Mouse (Mus musculus): ENCODE measurements around the gene Cd2bp2.

Cd2bp2 gene

DNA sequence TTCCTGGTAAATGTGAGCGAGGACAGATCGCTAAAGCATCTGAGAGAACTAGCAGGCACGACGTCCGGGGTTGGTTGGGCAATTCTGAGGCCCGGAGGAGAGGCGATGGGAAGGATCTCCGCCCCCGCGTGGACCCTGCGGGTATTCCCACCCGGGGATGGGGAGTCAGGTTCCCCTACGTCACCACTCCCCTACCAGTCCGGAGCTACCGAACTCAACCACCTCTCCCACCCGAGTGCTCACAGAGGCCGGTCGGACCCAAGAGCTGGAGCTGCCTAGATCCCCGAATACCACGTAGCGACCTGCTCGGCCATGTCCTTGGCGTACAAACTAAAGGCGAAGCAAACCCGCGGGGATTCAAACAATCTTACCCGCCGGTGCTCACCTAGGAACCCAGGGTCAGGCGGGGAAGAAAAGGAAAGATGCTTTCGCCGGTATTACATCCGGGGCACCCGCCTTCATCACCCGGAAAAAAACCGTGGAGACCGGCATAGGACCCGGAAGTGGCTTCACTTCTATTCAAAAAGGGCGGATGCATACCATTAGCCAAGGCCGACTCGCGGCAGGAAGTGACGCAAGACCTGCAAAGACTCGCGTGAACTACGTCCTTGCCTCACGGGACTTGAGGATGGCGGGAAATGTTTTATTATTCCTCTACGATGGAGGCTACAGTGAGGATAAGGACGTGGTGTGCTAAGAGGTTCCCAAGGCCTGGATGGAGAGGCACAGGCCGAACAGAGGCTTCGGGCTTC, at the start of gene Cd2bp2:
Cd2bp2 (minus strand) TSS at position 507 of the 752 bp plus-strand sequence.
- peak; percentile 94 for DNase-seq (ENCODE audit: low read depth, low spot score)

DNA sequence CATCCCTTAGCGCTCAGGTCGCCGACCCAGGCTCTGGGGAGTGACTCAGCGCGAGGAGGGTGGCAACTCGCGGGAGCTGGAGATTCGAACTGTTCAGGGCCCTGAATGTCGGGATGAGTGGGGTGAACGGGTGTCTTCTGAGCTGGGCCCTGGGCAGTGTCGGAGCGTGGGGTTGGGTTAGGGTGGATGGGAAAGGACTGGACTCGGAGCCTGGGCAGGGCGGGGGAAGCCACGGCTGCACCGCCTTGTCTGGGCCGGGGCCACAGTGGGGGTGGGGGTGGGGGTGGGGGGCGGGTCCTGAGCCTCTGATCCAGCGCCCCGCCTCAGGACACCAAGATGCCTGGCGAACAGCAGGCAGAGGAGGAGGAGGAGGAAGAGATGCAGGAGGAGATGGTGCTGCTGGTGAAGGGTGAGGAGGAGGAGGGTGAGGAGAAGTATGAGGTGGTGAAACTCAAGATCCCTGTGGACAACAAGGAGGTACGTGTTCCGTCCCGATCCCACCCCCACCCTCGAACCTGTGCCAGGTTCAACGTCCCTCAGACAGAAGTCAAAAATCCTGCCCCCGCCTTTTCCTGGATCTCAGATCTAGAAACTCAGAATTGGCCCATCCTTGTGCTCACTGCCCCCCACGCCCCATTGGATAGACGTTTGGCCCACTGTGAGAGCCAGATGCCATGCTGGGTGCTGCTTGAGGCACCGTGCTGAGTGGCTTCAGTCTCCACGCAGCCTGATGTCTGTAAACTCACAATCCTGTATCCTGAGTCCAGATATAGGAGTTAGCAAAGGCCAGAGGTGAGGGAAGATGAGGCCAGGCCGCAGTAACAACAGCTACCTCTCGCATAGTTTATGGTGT, 49.0 kb upstream of the Cd2bp2 start:
- no peak for DNase-seq (ENCODE audit: low read depth, low spot score)

DNA sequence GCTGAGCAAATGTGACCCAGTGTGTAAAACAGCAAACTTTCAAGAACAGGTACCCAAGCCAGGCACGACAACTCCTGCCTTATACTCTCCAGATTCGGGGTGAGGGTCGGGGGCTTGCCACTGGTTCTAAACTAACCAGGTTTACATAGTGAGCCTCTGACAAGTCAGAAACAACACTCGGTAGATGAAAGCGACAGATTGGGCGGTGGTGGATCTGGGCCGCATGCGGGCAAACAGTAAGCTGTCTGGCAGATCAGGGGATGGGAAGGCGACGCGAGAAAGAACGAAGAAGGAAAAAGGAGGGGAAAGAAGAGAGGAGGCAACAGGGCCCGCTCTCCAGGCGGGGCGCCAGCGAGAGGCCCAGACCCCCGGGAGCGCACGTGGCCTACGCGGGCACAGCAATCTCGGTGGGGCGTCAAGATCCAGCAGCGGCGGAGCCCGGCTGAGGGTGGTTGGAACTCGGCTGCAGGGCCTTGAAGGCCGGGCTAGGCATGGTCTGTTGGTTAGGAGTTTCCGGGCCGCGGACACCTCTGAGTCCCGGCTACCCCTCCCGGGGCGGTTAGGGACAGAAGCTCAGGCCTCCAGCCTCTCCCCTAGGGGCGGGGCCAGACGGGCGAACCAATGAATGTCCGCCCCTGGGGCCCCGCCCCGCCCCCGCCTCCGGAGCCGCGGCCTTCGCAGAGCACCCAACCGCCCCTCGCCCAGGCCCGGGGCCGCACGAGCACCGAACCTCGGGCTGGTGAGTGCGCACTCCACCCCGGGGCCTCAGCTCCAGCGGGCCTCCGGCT, 48.2 kb upstream of the Cd2bp2 start, which contains the start of gene Zfp771:
Zfp771 (plus strand) TSS at position 405 of the 788 bp plus-strand sequence.
- DNase-seq (ENCODE audit: low read depth, low spot score), result peak; percentile 81

DNA sequence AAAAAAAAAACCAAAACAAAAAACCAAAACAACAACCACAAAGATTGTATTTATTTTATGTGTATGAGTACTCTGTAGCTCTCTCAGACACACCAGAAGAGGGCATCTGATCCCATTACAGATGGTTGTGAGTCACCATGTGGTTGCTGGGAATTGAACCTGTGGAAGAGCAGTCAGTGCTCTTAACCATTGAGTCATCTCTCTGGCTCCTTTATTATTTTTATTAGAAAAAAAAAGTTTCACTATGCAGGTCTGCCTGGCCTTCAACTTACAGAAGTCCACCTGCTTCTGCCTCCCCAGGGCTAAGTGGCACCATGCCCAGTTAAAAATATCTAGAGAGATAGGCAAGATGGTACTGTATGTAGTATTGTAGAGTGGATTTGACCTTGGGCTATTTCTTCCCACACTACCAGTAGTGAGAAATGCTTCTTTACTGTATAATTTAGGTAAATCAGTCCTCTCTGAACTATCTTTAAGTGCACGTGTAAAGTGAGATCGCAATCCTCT, 47.6 kb upstream of the Cd2bp2 start:
- DNase-seq (ENCODE audit: low read depth, low spot score), result no peak

DNA sequence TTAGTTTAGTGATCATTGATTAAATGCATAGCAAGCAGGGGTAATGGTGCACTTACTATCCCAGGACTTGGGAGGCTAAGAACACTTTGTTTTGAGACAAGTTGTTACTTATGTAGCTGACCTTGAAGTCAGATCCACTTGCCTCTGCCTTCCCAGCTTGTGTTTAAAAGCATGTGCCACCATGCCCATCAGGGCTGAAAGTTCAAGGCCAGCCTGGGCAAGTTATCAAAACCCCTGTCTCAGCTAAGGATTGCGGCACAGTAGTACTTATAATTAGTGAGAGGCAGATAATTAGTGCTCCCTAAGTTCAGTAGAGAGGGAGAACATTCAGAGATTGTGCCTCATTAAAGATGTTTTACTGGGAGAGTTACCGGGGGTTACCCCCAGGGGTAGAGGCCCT, 38.9 kb upstream of the Cd2bp2 start:
- DNase-seq (ENCODE audit: low read depth, low spot score), result no peak

DNA sequence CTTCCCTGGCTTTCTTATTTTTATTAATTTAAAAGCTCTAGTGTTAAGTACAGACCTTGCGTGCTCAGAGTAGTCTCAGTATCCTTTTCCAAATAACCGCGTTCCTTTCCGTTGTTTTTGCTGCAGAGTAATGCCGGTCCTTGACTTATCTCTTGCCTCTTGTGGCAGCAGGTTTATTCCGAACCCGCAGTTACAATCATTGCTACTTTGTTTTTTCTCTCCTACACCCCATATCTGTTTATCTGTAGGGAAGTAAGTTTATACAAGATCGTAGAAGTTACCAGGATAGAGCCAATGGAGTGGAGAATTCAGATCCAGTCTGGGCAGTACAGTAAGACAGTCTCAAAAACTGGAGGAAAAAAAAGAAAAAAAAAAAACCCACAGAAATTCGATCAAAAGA, 37.9 kb upstream of the Cd2bp2 start:
- DNase-seq (ENCODE audit: low read depth, low spot score), result no peak

DNA sequence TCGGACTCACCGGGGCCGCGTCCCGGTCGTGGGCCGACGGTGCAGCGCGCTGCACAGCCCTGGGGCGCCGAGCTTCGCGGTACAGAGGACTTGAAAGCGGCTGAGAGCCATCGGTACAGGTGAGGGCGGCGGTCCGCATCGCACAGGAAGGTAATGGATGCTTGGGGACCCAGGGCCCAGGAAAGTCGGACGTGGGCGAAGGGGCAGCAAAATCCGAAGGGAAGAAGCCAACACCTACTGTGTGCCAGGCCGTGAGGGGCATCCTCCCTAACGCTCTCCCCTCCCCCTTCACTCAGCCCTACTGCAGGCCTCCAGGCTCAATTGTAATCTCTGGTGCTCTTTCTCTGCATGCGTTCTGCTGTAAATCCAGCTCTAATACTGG, 37.5 kb upstream of the Cd2bp2 start:
- no peak for DNase-seq (ENCODE audit: low read depth, low spot score)

DNA sequence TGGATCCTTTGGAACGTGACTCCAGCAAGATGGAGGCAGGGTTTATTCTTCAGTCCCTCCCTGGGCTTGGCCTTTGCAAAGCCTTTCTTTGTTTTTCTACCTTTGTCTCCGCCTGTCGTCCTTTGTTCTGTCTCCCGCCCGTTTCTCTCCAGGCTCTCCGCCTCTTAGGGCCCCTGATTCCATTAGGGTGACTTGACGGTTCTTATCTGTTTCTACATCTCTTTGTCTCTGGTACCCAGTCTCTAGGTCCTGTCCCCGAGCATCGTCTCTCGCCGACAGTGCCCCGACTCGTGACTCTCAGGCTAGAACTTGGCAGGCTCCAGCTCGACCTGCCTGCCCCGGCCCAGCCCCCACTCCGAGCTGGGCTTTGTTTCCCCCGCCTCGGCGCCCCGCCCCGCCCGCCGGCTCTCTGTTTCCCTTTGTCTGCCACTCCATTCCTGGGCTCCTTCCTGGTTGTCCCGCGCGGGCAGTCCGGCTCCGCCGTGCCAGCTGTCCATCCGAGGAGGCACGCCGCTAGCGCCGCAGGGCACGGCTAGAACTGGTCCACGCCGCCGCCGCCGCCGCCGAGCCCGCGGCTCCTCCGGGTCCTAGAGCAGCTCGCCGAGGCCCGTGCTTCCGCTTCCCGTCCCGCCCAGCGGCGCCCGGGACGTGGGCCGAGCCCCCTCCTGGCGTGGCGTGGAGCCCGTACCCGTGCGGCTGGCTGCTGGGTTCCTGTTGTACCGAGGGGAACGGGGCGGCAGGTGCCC, 36.9 kb upstream of the Cd2bp2 start, which contains the start of the genes Zfp553 and Sept1:
Zfp553 (plus strand) TSS at position 440 of the 746 bp plus-strand sequence.
Sept1 (minus strand) TSS at position 509 of the 746 bp plus-strand sequence.
- DNase-seq (ENCODE audit: low read depth, low spot score), result peak; percentile 75

DNA sequence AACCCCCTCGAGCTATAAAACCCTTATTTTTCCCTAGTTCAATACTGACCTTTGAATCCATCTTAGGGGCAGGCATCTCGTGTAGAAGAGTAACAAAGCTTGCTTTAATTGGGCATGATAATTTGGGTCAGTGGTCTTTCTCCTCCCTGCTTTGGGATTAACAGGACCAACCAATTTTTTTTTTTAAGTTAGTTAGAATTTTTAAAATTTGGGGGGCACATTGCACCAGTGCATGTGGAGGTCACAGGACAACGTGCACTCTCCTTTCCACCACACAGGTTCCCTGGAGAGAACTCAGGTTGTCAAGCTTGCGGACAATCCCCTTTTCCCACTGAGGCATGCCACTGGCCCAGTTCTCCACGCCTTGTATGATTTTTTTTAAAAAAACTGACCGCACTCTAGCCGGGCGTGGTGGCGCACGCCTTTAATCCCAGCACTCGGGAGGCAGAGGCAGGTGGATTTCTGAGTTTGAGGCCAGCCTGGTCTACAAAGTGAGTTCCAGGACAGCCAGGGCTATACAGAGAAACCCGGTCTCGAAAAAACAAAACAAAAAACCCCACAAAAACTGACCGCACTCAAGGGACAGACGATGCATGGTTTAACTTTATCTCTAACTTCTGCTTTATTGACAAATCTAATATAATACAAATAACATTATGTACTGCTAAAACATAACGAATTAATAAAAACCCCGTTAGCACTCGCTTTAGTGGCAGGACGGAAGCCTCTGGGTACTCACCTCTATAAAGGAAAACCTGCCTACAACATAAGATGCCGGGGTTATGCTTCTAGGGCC, 36.2 kb upstream of the Cd2bp2 start:
- DNase-seq (ENCODE audit: low read depth, low spot score), result no peak

DNA sequence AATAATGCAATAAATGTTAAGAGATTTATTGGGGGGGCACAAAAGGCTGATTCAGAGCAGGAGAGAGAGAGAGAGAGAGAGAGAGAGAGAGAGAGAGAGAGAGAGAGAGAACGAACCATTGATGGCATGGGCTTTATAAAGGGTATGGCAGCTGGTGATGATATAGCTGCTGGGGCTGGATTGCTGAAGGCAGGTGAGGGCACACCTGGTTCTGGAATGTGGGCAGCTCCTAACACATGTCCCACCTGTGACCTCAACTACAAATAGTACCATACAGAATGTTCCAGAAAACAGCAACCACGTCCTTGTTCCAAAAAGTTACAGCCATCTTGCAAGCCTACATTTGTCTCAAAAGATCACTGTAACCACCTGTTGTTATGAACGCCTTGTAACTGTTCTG, 35.5 kb upstream of the Cd2bp2 start:
- no peak for DNase-seq (ENCODE audit: low read depth, low spot score)

DNA sequence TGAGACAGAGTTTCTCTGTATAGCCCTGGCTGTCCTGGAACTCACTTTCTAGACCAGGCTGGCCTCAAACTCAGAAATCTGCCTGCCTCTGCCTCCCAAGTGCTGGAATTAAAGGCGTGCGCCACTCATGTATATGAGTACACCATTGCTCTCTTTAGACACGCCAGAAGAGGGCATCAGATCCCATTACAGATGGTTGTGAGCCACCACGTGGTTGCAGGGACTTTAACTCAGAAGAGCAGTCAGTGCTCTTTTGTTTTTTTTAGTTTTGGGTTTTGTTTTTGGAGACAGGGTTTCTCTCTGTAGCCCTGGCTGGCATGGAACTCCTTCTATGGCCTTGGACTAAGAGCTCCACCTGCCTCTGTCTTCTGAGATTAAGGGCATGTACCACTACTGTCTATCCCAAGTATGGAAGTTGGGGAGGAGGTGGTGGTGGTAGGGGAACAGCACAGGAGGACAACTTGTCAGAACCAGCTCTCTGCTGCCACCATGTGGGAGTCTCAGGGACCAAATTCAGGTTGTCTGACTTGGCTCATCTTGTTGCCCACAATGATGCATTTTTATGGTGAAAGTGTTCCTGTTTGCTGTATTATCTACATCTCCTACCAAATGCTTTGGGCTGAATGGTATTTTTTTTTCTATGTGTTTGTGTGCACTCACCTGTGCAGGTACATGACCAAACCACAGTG, 32.9 kb upstream of the Cd2bp2 start:
- DNase-seq (ENCODE audit: low read depth, low spot score), result peak; percentile 65

DNA sequence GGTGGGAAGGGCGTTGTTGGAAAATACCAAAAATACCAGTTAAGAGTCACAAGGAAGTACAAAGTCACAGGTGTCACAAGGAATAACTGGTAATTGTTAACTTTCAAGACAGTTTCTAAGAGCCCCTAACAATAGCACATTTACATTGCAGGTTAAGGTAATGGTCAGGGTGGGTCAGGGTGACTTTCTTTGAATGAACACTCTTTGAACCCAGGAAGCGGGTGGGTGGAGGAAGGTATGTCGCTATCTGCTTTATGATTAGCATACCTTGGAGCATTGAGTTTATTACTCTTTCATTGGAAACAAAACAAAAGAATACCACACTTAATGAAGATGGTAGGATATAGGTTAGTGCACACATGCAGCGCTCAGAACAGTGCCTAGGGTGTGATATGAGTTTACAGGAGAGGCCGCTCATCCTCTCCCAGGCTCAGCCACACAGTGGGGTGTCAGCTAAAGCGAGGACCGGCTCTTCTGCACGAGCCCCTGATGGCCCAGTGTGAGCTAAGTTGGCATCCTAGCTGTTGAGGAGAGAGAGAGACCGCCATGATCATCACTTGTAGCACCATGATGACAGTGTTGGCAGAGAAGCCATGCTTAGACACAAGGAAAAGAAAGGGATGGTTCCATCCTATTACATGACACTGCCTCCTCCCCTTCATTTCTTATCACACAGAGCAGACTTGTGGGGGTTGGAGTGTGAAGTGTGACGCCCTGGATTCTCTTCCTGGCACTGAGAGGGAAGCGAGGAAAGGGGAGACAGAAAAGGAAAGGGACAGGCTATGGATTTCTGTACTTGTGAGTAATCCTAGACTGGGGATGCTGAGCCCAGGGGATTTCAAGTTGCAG, 29.5 kb upstream of the Cd2bp2 start:
- DNase-seq (ENCODE audit: low read depth, low spot score), result no peak

DNA sequence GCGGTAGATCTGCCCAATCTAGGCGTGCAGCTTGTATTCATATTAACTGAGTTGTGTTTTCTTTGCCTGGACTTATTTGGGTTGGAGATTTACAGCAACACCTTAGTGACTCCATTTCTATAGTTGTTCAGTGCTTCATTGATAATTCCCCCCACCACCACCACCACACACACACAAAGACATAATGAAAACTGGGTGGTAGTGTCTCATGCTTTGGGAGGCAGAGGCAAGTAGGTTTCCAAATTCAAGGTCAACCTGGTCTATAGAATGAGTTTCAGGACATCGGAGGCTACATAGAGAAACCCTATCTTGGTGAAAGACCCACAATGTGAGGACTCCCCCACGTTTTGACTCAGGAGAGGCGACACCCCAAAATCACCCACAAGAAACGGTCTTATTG, 28.8 kb upstream of the Cd2bp2 start:
- no peak for DNase-seq (ENCODE audit: low read depth, low spot score)

DNA sequence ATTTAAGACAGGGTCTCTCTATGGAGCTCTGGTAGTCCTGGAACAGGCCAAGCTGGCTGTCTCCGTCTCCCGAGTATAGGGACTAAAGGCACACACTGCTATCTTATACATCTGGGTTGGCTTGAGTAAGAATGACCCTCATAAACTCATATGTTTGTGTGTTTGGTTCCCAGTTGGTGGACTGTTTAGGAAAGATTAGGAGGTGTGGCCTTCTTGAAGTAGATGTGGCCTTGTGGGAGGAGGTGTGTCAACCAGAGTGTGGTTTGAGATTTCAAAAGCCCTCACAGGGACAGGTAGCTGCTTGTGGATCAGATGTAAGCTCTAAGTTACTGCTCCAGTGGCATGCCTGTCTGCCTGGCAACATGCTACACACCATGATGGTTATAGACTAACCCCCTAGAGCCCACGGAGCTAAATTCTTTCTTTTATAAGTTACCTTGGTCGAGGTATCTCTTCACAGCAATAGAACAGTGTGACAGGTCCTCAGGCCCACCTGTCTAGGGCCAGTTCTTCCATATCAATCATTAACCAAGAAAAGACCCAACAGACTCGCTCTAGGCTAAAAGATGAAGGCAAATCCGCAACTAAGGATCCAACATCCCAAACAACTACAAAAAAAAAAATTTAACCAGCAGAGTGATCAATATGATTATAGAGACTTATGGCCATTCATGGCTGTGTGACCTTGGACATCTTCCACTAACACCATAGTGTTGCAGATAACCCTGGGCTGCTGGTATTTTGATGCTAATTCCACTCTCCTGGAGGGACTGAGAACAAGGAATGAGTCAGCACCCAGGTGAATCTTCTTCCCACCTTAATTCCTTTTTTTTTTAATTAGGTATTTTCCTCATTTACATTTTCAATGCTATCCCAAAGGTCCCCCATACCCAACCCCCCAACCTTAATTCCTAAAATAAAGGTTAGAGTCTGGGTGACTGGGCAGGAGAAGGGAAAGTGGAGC, 27.9 kb upstream of the Cd2bp2 start:
- DNase-seq (ENCODE audit: low read depth, low spot score), result no peak

DNA sequence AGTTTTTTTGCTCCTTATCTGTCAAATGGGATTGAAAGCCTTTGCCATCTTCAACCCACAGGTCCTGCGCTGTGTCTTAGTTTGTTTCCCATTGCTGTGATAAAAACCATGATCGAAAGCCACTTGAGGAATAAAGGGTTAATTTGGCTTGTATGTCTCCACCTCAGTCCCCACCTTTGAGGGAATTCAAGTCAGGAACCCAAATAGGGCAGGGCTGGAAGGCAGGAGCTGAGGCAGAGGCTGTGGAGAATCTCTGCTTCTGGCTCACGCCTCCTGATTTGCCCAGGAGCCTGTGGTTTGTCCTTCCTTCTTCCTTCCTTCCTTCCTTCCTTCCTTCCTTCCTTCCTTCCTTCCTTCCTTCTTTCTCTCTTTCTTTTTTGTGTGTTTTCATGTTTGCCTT, 27.3 kb upstream of the Cd2bp2 start:
- DNase-seq (ENCODE audit: low read depth, low spot score), result no peak

DNA sequence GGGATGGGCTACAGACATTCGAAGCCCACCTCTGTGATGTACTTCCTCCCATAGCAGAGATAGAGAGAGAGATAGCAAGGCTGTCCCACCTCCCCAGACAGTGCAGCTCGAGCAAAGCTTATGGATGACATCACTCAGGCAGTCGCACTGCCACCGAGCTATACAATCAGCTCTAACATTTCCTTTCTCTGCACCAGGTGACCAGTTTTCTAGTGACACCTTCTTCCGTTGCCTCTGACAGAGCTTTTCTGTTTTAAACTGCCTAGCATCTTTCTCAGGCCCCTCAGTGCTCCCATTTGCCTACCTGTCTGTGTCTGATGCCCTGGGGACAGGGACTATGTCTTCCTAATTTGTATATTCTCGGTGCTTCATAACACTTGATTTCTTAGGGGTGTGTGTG, 24.6 kb upstream of the Cd2bp2 start:
- DNase-seq (ENCODE audit: low read depth, low spot score), result no peak

DNA sequence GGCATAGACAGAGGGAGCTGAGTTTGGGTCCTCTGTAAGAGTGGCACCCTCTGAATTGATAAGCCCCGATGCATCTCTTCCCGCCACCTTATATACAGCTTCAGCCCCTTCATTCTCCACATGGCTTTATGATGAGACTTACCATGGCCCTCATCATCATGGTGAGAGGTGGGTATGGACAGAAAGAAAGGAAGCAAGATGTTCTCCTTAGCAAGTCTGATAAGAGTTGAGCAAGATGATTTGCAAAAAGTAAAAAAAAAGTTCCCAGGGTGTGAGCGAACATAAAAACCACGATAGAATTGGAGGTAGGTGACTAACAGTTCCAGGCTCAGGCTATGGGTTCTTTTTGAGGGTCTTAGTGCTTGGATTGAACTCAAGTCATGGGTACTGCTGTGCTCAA, 22.8 kb upstream of the Cd2bp2 start:
- DNase-seq (ENCODE audit: low read depth, low spot score), result no peak

Data from retina, postnatal 7 days (tissue).